Mouse (Mus musculus) forebrain, embryonic 14.5 days (tissue): ENCODE measurements at regions not wholly inside any gene's neighbourhood (a gene's known extent, or its start where the extent isn't known, plus 50 kb on each side); places are given as distances from the start of the nearest gene placed in this dataset.
"Not testable (repeated sequence)": the region's sequence is repeated elsewhere in the genome, so short reads cannot be mapped to it uniquely, and the experiment has no call there.

Experiments
- ATAC-seq: fragments of 200-750 bp; cut with Nextera tagmentation; 2 replicates; pipeline ENCODE4 v1.8.0; 2017; ENCODE audit warnings: mild to moderate bottlenecking, moderate library complexity
- DNase-seq: peaks from one replicate; pipeline ENCODE4 v3.0.0-alpha.2; 2015; ENCODE audit warnings: low spot score
- H3K27ac ChIP-seq: fragments of 300-500 bp; sonication (generic); 2 replicates; pipeline ENCODE4 v1.5.1; 2014; ENCODE audit warnings: low read depth, mild to moderate bottlenecking, control low read depth, low read length, moderate library complexity
- H3K27me3 ChIP-seq: fragments of 300-500 bp; sonication (generic); replicated peaks from 2 replicates; pipeline ENCODE4 v1.6.1; 2014; ENCODE audit warnings: low read length, control low read depth, mixed read lengths; ENCODE audit not compliant: control insufficient read depth, insufficient read depth
- H3K36me3 ChIP-seq: fragments of 300-500 bp; sonication (generic); 2 replicates; pipeline ENCODE4 v1.6.1; 2014; ENCODE audit warnings: low read length, control low read depth; ENCODE audit not compliant: control insufficient read depth, insufficient read depth
- H3K4me1 ChIP-seq: fragments of 300-500 bp; sonication (generic); 2 replicates; pipeline ENCODE4 v1.6.1; 2014; ENCODE audit warnings: antibody characterized with exemption, low read length, control low read depth; ENCODE audit not compliant: control insufficient read depth, insufficient read depth
- H3K4me2 ChIP-seq: fragments of 300-500 bp; sonication (generic); 2 replicates; pipeline ENCODE4 v1.6.1; 2014; ENCODE audit warnings: mild to moderate bottlenecking, control low read depth, low read length
- H3K4me3 ChIP-seq: fragments of 300-500 bp; sonication (generic); 2 replicates; pipeline ENCODE4 v1.5.1; 2014; ENCODE audit warnings: low read depth, low read length, control low read depth
- H3K9ac ChIP-seq: fragments of 300-500 bp; sonication (generic); 2 replicates; pipeline ENCODE4 v1.6.1; 2014; ENCODE audit warnings: mild to moderate bottlenecking, low read length, control low read depth, moderate library complexity
- H3K9me3 ChIP-seq: fragments of 300-500 bp; sonication (generic); replicated peaks from 2 replicates; pipeline ENCODE4 v1.6.1; 2016; ENCODE audit warnings: low read length, control low read depth, mixed read lengths; ENCODE audit not compliant: control insufficient read depth
- WGBS: fragments of 180-500 bp; shearing (Covaris S2); extraction: QIAGEN DNeasy Blood & Tissue Kit; methylation state at CpG from one replicate; pipeline ENCODE4 v1.1.7; 2014; 5-methylcytosine and 5-hydroxymethylcytosine counted together

GRCm38 (mm10) chr5:84998416-84998815, 581.2 kb upstream of the Epha5 start:
- no peak overlapping the region for H3K9ac ChIP-seq
- no peak overlapping the region for H3K4me2 ChIP-seq
- H3K27ac ChIP-seq, result no peak overlapping the region
- ATAC-seq (0 out of 2 replicates have a peak, but pooled peaks have one; percentile 18), DNase-seq (peak; percentile 48)
- no peaks in the 10 kb centered on the region for H3K27me3 ChIP-seq
- H3K36me3 ChIP-seq, result no peaks in the 10 kb centered on the region
- H3K4me1 ChIP-seq, result no peaks in the 10 kb centered on the region
- no peak overlapping the region for H3K4me3 ChIP-seq
- H3K9me3 ChIP-seq, result no peaks in the 10 kb centered on the region

GRCm38 (mm10) chr5:84996657-84997056, 579.5 kb upstream of the Epha5 start:
- H3K27ac ChIP-seq, H3K9ac ChIP-seq, H3K36me3 ChIP-seq, H3K27me3 ChIP-seq, H3K4me2 ChIP-seq, H3K4me1 ChIP-seq, H3K4me3 ChIP-seq, ATAC-seq, H3K9me3 ChIP-seq, DNase-seq: not testable (repeated sequence)
- 22% methylated on average over 1 of the region's 1 CpGs for WGBS
